Mouse (Mus musculus): Measurements from ENCODE around the gene Ltbp3.

The Ltbp3 gene

DNA sequence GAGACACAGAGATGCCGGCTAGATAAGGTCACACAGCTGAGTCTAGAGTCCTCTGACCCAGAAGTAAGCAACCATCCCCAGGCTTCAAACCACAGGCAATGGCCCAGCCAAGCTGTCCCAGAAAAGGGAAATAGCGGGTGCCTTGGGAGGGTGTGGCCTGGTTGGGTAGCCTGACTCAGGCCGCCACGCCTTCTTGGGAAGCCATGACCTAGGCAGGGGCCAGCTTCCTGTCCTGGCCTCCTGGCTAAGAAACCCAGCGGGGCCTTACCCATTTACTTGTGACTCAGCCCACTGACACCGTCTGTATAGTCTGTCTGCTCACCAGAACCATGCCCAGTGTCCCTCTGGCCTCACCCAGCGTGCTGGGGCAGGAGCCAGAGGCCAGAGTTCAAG is 16.2 kb upstream of the Ltbp3 start:
- DNase-seq: peak; percentile 82

DNA sequence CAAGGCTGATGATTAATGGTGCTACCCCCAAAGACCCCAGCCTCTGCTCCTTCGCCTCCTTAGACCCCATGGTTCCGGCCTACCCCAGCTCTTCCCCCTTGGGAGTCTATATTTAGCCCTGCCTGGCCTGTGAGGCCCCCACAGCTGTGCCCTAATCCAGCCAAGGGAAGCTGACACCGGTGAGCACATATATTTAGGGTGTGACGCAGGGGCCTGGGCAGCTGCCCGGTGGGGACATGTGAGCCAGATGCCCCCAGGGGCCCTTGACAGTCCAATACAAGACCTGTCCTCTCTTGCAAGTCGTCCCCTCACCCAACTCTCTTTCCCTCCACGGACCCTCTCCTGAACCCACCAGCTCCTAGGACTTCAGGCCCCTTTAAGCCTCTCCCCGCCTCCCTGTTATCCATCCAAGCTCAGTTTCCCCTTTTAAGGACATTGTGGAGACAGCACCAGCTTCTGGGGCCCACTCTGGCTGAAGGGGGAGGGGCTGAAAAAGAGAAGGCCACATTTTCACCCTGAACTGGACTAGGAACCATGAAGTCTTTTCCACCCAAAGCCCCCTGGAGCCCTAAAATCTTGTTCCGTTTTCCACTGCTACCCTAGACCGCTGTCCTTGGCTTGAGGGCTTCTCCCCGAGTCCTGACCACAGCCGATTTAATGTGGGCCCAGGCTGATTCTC is 15.5 kb upstream of the Ltbp3 start:
- DNase-seq: peak; percentile 53

DNA sequence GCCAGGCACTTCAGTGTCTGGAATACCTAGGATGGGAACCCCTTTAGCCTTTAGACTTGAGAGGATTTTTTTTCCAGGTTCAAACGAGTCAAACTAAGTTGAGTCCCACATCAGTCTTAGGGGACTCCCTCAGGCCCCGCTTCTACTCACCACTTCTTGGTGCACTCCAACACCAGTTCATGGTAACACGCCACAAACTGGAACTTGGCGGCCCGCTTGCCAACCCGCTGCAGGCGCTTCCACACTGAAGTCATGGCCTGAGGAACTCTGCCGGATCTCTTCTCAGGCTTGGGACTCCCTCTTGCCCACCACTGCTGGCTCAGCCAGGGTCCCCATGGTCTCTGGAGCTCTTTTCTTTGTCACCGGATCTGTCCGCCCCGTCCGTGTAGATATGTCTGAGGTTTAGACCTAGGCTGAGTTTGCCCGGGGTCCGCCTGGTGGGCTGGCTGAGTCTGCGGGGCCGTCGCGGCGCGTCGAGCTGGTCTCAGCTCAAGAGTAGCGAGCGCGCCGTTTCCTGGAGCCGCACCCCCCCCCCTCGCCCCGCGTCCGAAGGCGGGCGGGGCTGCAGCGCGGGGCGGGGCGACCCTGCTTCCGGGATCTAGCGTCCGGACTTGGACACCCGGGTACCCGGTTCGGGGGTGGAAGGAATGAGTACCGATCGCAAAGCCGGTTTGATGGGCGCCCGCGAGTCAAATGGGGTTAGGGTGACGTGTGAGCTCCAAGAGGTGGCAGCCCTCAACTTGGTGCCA is 14.8 kb upstream of the Ltbp3 start, which contains the start of gene Ehbp1l1:
Gene Ehbp1l1 (minus strand): TSS at position 551 of the 749 bp plus-strand sequence.
- DNase-seq: peak; percentile 48

DNA sequence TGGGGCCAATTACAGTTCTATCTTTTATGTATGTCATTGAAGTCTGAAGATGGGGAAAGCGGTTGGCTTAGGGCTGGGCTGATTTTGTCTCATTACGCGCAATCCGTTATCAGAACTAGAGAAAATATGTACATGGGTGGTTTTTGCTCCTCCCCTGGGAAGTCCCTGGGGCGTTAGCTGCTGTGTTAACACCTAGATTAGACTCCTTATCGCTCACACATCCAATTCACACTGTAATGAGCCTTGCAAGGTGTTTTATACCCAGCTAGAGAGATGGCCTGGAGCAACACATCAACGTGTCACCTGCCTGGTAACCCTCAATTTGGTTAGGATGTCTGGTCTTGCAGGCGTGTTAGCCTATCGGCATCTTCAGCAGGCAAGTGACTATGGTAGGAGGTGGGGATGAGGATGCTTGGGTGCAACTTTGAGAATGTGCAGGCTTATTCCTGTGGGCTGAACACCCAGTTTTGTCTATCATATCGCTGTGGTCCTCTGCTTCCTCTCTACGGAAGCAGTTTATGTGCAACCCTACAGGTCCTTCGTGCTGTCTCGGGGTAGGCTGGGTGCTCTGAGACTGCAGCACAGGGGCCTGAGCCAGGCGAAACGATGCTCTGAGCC is 13.6 kb upstream of the Ltbp3 start:
- no peak for DNase-seq

DNA sequence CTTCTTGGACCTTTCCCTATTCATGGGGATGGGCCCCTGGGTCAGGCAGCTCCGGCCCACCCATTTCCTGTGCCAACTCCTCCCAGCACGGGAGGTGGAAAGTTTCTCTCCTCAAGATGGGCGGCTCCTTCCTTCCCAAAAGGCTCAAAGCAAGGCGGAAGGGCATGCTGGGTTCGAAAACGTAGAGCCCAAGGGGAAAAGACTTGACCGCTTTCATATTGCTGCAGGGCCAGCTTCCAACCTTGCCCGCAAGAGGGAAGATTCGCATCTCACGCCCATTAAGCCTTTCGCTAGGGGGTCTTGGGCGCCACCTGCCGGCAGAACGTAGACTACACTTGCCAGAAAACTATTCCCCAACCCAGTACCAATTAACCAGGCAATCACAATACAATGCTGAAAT is 13.0 kb upstream of the Ltbp3 start:
- DNase-seq: peak; percentile 78

DNA sequence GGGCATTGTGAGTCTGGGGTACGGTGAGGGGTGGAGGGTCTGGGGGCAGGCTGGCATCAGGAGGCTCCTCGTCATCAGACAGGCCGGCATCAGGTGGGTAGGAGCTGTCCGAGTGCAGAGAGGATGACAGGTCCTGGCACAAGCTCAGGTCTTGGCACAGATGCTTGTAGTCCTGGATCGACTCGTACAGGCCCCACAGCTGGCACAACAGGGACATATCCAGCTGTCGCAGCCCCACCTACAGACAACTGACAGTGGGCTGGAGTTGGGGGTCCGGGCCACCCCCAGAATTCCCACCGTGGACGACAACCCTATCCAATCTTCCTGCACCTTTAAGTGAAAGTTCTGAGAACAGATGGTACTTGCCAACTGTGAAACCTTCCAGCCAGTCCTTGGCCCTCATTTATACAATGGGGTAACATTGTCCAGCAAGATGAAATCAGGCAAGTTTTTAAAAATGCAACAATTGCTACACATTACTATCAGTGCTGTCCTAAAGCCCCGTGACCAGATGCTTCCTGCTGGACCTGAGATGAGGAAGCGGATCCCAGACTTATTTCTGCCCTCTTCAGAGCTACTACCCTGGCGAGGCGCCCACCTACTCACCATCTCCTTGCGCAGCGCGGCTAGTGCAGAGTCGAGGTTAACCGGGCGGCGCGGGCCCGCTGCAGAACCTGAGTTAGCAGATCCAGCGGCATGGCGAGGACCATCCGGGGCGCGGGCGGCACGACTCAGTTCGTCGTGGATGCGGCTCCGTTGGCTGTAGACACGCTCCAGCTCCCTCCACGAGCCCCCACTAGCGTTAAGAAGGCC is 11.9 kb upstream of the Ltbp3 start:
- peak; percentile 34 for DNase-seq

DNA sequence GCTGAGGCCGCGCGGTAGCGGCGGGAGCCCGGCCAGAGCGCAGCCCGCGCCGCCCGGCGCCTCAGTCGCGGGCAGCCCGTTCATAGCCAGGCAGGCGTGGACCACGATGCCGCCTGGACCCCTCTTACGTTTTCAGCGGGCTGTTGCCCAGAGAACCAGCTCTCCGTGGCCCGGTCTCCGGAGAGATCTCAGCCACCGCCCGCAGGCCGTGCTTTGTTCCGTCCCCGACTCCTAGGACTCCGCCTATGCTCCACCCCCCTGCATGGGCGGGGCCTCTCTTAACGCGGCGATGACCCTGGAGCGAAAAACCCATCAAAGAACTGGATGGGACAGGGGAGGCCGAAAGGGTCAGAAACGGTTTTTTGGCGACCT is 11.3 kb upstream of the Ltbp3 start, which contains the start of gene Fam89b:
Gene Fam89b (minus strand): TSS at position 210 of the 372 bp plus-strand sequence.
- DNase-seq: peak; percentile 84

DNA sequence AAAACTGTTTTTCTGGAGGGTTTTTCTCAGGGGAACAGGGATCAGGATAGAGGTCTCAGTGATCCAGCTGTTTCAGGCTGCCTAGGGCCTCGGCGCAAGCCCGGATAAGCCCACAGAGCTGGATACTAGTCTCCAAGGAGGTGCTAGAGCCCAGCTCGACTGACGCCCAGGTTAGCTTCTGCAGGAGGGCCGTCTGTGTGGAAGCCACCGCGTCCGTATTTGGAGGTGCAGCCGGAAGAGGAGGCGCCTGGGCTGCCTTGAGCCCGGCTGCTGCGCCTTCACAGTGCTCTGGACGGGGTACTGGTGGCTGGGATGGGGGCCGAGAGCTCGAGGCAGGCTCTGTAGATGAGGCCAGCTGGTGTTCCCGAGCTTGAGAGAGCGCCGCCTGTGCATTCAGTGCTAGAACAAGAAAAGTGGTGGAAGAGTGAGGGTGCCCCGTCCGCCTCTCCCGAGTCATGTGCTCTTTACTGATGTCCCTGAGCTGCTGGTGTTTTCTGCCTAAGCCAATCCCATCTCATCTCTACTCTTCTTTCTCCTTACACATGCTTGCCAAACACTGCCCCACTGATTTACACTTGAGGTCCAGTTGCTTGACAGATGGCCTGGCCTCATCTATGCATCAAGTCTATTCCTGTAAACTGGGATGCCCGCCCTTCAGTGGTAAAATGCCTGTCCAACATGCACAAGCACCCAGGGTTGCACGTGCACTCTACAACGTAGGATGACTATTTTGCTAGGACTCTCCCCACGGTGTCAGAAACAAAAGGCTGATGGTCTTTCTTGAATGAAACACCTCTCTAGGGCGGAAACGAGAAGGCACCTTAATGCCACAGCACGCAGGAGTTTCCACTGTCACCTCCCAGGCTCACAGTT is 10.2 kb upstream of the Ltbp3 start:
- DNase-seq: peak; percentile 24

DNA sequence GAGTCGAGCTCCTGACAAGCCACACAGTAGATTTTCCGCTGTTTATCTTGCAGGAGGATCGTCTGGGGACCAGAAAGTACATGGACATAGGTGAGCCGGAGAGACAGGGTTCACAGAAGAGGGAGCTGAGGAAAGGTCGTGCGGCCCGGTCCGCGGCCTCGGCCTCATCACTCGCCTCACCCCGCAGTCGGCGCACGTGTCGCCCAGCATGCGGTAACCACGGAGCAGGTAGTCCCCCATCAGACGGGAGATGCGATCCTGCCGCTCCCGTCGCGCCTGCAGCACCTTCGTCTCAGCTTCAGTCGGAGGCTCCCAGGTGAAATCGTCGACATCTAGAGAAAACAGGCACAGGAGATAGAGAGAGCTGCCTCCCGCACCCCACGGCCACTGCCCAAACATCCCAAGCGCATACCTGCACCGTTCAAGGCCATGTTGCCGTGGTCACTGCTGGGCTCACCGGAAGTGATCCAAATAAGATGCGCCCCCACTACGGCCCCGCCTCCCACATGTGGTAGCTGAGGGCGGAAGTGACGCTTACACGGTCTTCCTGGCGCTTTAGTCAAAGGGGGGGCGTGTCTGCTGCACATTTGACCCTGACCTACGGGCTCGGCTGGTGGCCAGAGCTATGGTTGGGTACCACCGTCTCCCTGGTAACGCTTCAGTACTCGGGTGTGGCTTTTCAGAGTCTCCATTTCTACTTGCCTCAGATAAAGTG is 9.3 kb upstream of the Ltbp3 start:
- DNase-seq: peak; percentile 93

DNA sequence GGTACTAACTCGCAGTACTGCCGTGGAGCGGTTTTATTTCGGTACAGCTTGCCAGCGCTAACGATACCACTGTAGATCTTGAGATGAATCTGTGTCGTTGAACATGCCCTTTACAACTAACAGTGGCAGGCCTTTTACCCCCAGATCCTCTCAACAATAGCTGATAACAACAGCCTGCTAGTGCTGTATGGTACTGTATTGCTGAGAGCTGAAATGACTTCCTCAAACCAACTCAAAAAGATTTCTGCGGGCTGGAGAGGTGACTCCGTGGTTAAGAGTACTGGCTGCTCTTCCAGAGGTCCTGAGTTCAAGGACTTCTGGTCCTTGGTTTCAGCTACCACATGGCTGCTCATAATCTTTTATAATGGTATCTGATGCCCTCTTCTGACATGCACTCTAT is 6.4 kb upstream of the Ltbp3 start:
- DNase-seq: no peak

DNA sequence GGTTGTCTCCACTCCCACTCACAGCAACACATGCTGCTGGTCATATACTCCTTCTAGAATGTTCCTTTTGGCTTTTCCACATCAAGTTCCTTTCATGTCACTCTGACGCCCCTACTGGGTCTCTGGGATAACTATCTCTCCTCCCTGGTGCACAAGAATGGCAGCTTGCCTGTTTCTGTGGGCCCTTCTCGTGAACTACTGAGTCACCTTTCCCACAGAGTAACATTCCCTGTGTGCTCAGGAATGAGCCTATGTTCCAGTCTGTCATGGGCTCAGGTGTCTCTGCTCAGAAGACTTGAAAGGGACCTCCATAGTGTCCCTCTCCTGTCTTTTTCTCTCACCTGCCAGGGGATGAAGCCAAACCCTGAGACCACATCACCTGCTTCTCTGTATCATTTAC is 1.3 kb upstream of the Ltbp3 start:
- no peak for DNase-seq

DNA sequence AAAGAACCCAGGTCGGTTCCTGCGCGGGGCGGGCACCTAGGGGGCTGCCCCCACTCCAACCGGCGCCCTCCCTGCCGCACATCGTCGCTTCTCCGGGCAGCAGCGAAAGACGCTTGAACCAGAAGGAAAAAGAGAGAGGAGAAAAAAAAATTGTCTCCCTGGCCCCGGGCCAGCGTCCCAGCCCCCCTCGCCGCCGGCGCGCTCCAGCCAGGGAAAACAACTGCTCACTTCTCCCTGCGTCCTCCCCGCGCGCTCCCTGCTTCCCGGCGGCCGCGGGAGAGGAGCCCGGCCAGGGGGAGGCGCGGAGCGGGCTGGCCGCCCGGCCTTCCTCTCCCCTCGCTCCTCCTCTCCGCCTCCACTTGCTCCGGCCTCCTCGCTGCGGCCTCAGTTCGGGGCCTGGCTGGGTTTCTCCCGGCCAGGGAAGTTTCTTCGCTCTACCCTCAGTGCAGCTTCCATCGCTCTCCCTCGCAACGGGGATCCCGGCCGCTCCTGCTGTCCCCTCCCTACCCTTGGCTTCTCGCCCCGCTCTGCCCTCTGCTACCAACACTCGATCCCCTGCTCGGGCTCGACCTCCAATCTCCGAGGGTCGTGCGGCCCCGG is 1.0 kb downstream of the Ltbp3 start:
- DNase-seq: peak; percentile 68

DNA sequence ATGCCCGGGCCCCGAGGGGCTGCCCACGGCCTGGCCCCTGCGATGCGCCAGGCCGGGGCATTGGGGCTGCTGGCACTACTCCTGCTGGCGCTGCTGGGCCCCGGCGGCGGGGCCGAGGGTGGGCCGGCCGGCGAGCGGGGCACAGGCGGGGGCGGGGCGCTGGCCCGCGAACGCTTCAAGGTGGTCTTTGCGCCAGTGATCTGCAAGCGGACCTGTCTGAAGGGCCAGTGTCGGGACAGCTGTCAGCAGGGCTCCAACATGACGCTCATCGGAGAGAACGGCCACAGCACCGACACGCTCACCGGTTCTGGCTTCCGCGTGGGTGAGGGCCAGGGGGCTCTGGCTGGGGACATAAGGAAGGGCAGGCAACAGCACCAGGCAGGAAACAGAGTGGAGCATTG is 1.5 kb downstream of the Ltbp3 start:
- DNase-seq: no peak

DNA sequence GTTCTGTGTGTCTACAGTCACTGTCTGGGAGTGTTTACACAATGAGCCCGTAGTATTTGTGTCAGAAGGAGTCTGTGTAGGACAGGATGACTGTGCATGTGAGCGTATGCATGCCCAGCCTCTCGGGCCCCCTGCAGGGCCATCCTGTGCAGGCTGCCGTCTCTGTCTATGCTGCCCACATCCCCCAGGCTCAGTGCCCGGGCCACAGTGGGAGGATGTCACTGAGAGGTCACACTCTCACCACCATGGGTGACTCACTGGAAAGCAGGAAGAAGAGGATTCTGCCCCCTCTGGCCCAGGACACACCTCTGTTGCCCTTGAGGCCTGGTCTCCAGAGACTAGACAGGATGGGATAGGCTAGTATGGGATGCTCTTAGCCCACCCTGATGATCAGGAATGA is 2.9 kb downstream of the Ltbp3 start:
- peak; percentile 45 for DNase-seq

DNA sequence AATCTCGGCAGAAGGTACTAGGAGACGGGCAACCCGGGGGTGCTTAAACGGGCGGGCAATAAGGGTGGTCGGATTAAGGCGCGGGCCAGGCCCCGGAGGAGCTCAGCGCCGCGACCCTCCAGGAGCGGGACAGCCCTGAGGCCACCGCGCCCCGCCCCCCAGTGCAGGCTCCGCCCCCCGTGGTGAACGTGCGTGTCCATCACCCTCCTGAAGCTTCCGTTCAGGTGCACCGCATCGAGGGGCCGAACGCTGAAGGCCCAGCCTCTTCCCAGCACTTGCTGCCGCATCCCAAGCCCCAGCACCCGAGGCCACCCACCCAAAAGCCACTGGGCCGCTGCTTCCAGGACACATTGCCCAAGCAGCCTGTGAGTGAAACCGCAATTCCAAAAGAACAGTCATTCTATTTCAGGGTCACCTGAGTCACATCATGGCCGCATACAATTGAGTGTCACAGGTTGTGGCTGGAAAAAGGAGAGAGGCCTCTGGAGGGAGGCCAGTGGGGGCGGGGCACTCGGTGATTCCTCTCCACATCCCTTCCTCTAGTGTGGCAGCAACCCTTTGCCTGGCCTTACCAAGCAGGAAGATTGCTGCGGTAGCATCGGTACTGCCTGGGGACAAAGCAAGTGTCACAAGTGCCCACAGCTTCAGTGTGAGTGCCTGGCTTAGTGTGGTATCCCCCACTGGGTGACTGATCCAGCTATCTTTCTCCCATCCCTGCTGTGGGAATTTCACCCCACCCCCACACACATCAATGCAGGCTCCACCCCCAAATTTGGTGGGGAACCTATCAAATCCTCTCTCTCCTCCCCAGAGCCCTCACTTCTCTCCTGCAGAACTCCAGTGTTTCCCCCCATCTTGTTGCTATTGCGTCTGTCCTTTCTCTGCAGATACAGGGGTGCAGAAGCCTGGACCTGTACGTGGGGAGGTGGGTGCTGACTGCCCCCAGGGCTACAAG is 5.3 kb downstream of the Ltbp3 start:
- DNase-seq: no peak

DNA sequence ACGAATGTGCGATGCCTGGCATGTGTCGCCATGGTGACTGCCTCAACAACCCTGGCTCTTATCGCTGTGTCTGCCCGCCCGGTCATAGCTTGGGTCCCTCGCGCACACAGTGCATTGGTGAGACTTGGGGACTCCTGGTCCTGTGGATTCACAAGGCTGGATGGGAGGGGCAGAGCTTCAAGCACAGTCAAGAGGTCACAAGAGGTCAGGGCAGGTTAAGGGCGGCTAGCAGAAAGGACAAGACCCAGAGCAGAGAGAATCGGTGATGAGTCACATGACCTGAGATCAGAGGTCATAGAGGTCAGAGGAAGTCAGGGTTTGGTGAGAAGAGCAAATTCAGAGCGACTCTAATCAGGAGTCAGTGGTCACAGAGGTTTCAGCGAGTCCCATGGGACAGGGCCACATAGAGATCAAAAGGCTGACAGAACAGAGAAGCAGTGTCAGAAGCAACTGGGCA is 6.2 kb downstream of the Ltbp3 start:
- DNase-seq: no peak

DNA sequence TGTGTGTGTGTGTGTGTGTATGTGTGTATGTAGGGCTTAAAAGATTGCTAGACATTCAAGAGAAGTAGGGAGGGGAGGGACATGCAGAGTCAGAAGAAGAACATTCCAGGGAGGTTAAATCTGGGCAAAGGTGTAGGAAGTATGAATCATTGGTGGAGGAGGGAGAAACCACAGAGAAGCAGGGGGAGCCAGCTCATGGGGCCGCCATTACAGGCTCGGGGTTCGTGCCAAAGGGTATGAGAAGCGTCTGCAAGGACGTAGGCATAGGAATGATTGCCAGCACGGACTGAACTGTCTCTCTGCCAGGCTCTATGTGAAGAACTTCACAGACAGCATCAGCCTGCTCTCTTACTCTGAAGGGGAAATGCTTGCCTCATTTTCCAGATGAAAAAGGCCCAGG is 8.8 kb downstream of the Ltbp3 start:
- DNase-seq: no peak

DNA sequence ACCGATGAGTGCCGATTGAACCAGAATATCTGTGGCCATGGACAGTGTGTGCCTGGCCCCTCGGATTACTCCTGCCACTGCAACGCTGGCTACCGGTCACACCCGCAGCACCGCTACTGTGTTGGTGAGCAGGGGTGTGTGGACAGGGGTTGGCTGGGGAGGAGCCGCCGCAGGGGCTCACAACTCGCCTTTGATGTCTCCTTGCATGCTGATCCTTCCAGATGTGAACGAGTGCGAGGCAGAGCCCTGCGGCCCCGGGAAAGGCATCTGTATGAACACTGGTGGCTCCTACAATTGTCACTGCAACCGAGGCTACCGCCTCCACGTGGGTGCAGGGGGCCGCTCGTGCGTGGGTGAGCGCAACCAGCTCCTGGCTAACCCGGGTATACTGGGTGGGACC is 10.2 kb downstream of the Ltbp3 start:
- no peak for DNase-seq

DNA sequence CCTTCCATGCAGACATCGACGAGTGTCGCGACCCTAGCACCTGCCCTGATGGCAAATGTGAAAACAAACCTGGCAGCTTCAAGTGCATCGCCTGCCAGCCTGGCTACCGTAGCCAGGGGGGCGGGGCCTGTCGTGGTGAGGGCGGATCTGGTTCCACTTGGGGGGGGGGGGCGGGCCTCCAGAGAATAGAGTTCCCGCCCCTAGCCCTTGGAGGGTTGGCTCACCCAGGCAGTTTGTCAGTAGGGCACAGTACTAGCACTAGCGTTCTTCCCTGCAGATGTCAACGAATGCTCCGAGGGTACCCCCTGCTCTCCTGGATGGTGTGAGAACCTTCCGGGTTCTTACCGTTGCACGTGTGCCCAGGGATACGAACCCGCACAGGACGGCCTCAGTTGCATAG is 11.0 kb downstream of the Ltbp3 start:
- peak; percentile 36 for DNase-seq

Data from kidney, adult 11 months (tissue).